Mouse (Mus musculus) forebrain, embryonic 16.5 days (tissue): ENCODE results near the gene Nek6. TPM values are rescaled to one million over a fixed set of nuclear protein-coding genes. Genes with fewer than 3 reads are reported as not detected.

Experiments
- ATAC-seq: fragments of 200-750 bp; cut with Nextera tagmentation; 2 replicates; pipeline ENCODE4 v1.8.0; 2017; ENCODE audit warnings: mild to moderate bottlenecking, moderate library complexity
- H3K27ac ChIP-seq: fragments of 300-500 bp; sonication (generic); 2 replicates; pipeline ENCODE4 v1.5.1; 2014; ENCODE audit warnings: low read length, control low read depth
- H3K27me3 ChIP-seq: fragments of 300-500 bp; sonication (generic); replicated peaks from 2 replicates; pipeline ENCODE4 v1.6.1; 2014; ENCODE audit warnings: low read length; ENCODE audit not compliant: control insufficient read depth, insufficient read depth
- H3K36me3 ChIP-seq: fragments of 300-500 bp; sonication (generic); 2 replicates; pipeline ENCODE4 v1.6.1; 2014; ENCODE audit not compliant: control insufficient read depth, insufficient read depth
- H3K4me1 ChIP-seq: fragments of 300-500 bp; sonication (generic); replicated peaks from 2 replicates; pipeline ENCODE4 v1.6.1; 2014; ENCODE audit warnings: low read length; ENCODE audit not compliant: control insufficient read depth, insufficient read depth
- H3K4me2 ChIP-seq: fragments of 300-500 bp; sonication (generic); 2 replicates; pipeline ENCODE4 v1.6.1; 2014; ENCODE audit warnings: mild to moderate bottlenecking, low read length, control low read depth
- H3K4me3 ChIP-seq: fragments of 300-500 bp; sonication (generic); replicated peaks from 2 replicates; pipeline ENCODE4 v1.5.1; 2014; ENCODE audit warnings: mild to moderate bottlenecking, low read length, control low read depth
- H3K9ac ChIP-seq: fragments of 300-500 bp; sonication (generic); replicated peaks from 2 replicates; pipeline ENCODE4 v1.6.1; 2014; ENCODE audit warnings: low read depth, low read length, control low read depth
- H3K9me3 ChIP-seq: fragments of 300-500 bp; sonication (generic); 2 replicates; pipeline ENCODE4 v1.6.1; 2016; ENCODE audit warnings: low read length; ENCODE audit not compliant: control insufficient read depth
- WGBS: fragments of 180-500 bp; shearing (Covaris S2); extraction: QIAGEN DNeasy Blood & Tissue Kit; methylation state at CpG from one replicate; pipeline ENCODE4 v1.1.7; 2014; 5-methylcytosine and 5-hydroxymethylcytosine counted together
- microRNA-seq: library from miRNA; unstranded; fragments of <30 nt; microRNA quantifications from one replicate; pipeline ENCODE4, GENCODE M21; 2017
- polyA plus RNA-seq: library from polyadenylated mRNA; unstranded; fragments of >200 nt; fragmentation: Nextera tagmentation; extraction: Ambion mirVana; gene quantifications from 2 replicates; pipeline ENCODE4 v1.2.1, GENCODE M21; 2015

Nek6 gene
- polyA plus RNA-seq, 1 experiment from 2014 or later: 87.6 TPM

- Histone ChIP-seq H3K9me3 (no peaks in the 10 kb centered on the region), H3K27ac (no peak overlapping the region), H3K36me3 (peaks cover 37% of the 10 kb centered on the region), H3K9ac (no peak overlapping the region), H3K4me2 (no peak overlapping the region), H3K27me3 (no peaks in the 10 kb centered on the region), H3K4me1 (no peaks in the 10 kb centered on the region), H3K4me3 (no peak overlapping the region)
- 85% methylated on average over 2 of the region's 2 CpGs for WGBS
- no peak for ATAC-seq
Observed at GRCm38 (mm10) chr2:38630574-38630973, 119.1 kb downstream of the Nek6 start.

- 65% methylated on average over 4 of the region's 4 CpGs for WGBS
- Histone ChIP-seq H3K4me2 (no peak overlapping the region), H3K9ac (no peak overlapping the region), H3K36me3 (peaks cover 40% of the 10 kb centered on the region), H3K4me1 (peaks cover 4% of the 10 kb centered on the region), H3K27me3 (no peaks in the 10 kb centered on the region), H3K27ac (no peak overlapping the region), H3K9me3 (no peaks in the 10 kb centered on the region), H3K4me3 (no peak overlapping the region)
- no peak for ATAC-seq
Observed at GRCm38 (mm10) chr2:38637716-38638267, 126.3 kb downstream of the Nek6 start.

- Histone ChIP-seq H3K36me3 (peaks cover 24% of the 10 kb centered on the region), H3K9ac (no peak overlapping the region), H3K4me2 (no peak overlapping the region), H3K9me3 (no peaks in the 10 kb centered on the region), H3K4me3 (no peak overlapping the region), H3K27me3 (no peaks in the 10 kb centered on the region), H3K27ac (no peak overlapping the region), H3K4me1 (peaks cover 13% of the 10 kb centered on the region)
- no peak for ATAC-seq
- 94% methylated on average over 1 of the region's 1 CpGs for WGBS
Observed at GRCm38 (mm10) chr2:38641761-38642160, 130.3 kb downstream of the Nek6 start.

- H3K4me1 ChIP-seq: peaks cover 21% of the 10 kb centered on the region
- H3K4me2 ChIP-seq: peak within 1 kb of the TSS; percentile 97
- H3K4me3 ChIP-seq: peak within 1 kb of the TSS; percentile 77
- H3K27me3 ChIP-seq: no peaks in the 10 kb centered on the region
- 2% methylated on average over 52 of the region's 52 CpGs for WGBS
- H3K9ac ChIP-seq: peak within 1 kb of the TSS; percentile 77
- H3K27ac ChIP-seq: peak within 1 kb of the TSS; percentile 45
- peak; percentile 84 for ATAC-seq
- H3K9me3 ChIP-seq: no peaks in the 10 kb centered on the region
- peaks cover 19% of the 10 kb centered on the region; the same call in 1 of the 2 replicates for H3K36me3 ChIP-seq
Observed at GRCm38 (mm10) chr2:38643625-38644427, 132.4 kb downstream of the Nek6 start, which contains the start of gene Psmb7. Psmb7 (minus strand) TSS chr2:38644087.

Small RNA genes within 50 kb of the gene (microRNA-seq; reads per million reads assigned to microRNA genes)
- not detected for gene Gm27634

Other genes with a start within 250 kb of the Nek6 start
- 15.1 and 19.5 TPM in 2 replicates for gene Dennd1a, start 224.3 kb upstream of the Nek6 start, polyA plus RNA-seq
- gene Lhx2, start 172.4 kb upstream of the Nek6 start, polyA plus RNA-seq: 69.7 and 90.4 TPM in 2 replicates
- gene Psmb7, start 132.4 kb downstream of the Nek6 start, polyA plus RNA-seq: 289 and 291 TPM in 2 replicates
- gene Nr5a1, start 202.9 kb downstream of the Nek6 start, polyA plus RNA-seq: 0.84 TPM in 1 of 2 replicates, not detected in the other